Mouse (Mus musculus) heart, adult 2 months (tissue): ENCODE results near the gene Tut7. TPM values are rescaled to one million over a fixed set of nuclear protein-coding genes. Genes with fewer than 3 reads are reported as not detected.

Experiments
- DNase-seq, 2 experiments: peaks; one replicate each; pipeline ENCODE4 v3.0.0; 2021
- H3K27ac ChIP-seq: fragments of 200-600 bp; 2 replicates; pipeline ENCODE4 v1.8.1; 2022
- H3K27me3 ChIP-seq: fragments of 200-500 bp; 2 replicates; pipeline ENCODE4 v1.6.1; 2012; ENCODE audit warnings: mild to moderate bottlenecking, low read length, inconsistent platforms, mixed read lengths; ENCODE audit not compliant: control insufficient read depth, insufficient read depth
- H3K36me3 ChIP-seq: fragments of 200-500 bp; 2 replicates; pipeline ENCODE4 v1.6.1; 2012; ENCODE audit warnings: low read length, inconsistent platforms; ENCODE audit not compliant: control insufficient read depth, insufficient read depth
- H3K4me1 ChIP-seq: fragments of 200-500 bp; 2 replicates; pipeline ENCODE4 v1.6.1; 2011; ENCODE audit warnings: low read length; ENCODE audit not compliant: control insufficient read depth, insufficient read depth
- H3K4me3 ChIP-seq: fragments of 200-600 bp; 2 replicates; pipeline ENCODE4 v1.8.1; 2022
- H3K79me2 ChIP-seq: fragments of 200-500 bp; replicated peaks from 2 replicates; pipeline ENCODE4 v1.6.1; 2012; ENCODE audit warnings: mild to moderate bottlenecking, inconsistent platforms, low read length, moderate library complexity, mixed read lengths; ENCODE audit not compliant: control insufficient read depth, insufficient read depth
- H3K9ac ChIP-seq: fragments of 200-500 bp; 2 replicates; pipeline ENCODE4 v1.6.1; 2012; ENCODE audit warnings: low read depth, mild to moderate bottlenecking, control low read depth, inconsistent platforms, low read length, mixed read lengths
- CTCF ChIP-seq: fragments of 200-600 bp; IDR thresholded peaks from 2 replicates; pipeline ENCODE4 v1.8.1; 2022; ENCODE audit warnings: antibody characterized with exemption, mild to moderate bottlenecking, moderate library complexity
- EP300 ChIP-seq: fragments of 200-500 bp; IDR thresholded peaks from 2 replicates; pipeline ENCODE4 v1.6.1; 2011; ENCODE audit warnings: low read depth, low read length, control low read depth; ENCODE audit not compliant: insufficient read depth
- POLR2A ChIP-seq: fragments of 200-500 bp; IDR thresholded peaks from 2 replicates; pipeline ENCODE4 v1.6.1; 2011; ENCODE audit warnings: mild to moderate bottlenecking, low read depth, low read length, control low read depth; ENCODE audit not compliant: insufficient read depth
- WGBS: fragments of 180-500 bp; shearing (Covaris S2); methylation state at CpG from one replicate; pipeline ENCODE4 v1.1.7; 2018; 5-methylcytosine and 5-hydroxymethylcytosine counted together
- intact Hi-C: fragments of 180-260 bp; cut with DNase I; formaldehyde crosslinking; loops from one replicate; pipeline ENCODE4 v1.15.1; 2025
- polyA plus RNA-seq: library from polyadenylated mRNA; depleted of rRNA; stranded (reverse); fragments of >200 nt; gene quantifications from 2 replicates; pipeline ENCODE4 v1.2.3, GENCODE M21; 2012
- total RNA-seq, 2 experiments: library from RNA; stranded (reverse); gene quantifications; 2 replicates each; pipeline ENCODE4 v1.2.3; 2021

The Tut7 gene
- total and polyA plus RNA-seq, 3 experiments: 10.3 to 45.1 (median 41.6) TPM

- WGBS: 64% methylated on average over 3 of the region's 3 CpGs
- Histone ChIP-seq H3K9ac (no peak overlapping the region), H3K79me2 (no peaks in the 10 kb centered on the region), H3K36me3 (no peaks in the 10 kb centered on the region), H3K27ac (no peak overlapping the region), H3K4me3 (no peak overlapping the region), H3K27me3 (no peaks in the 10 kb centered on the region), H3K4me1 (peaks cover 5% of the 10 kb centered on the region)
- TF ChIP-seq CTCF: no peak
- no peak for TF ChIP-seq EP300
- TF ChIP-seq POLR2A: no peak
- DNase-seq: no peak
- intact Hi-C loops: no loop called here
Measured at GRCm38 (mm10) chr13:59836811-59837210, 13.9 kb upstream of the Tut7 start.

- Histone ChIP-seq H3K79me2 (no peaks in the 10 kb centered on the region), H3K27ac (no peak overlapping the region), H3K9ac (no peak overlapping the region), H3K36me3 (no peaks in the 10 kb centered on the region), H3K4me3 (no peak overlapping the region), H3K4me1 (peaks cover 5% of the 10 kb centered on the region), H3K27me3 (no peaks in the 10 kb centered on the region)
- peak; percentile 17 to 24 for DNase-seq
- TF ChIP-seq EP300 (no peak), CTCF (no peak), POLR2A (no peak)
- intact Hi-C loops: no loop called here
- WGBS: 18% methylated on average over 14 of the region's 14 CpGs
Measured at GRCm38 (mm10) chr13:59836101-59836798, 13.3 kb upstream of the Tut7 start.

GRCm38 (mm10) chr13:59834786-59835452 lies 12.0 kb upstream of the Tut7 start:
- no peaks in the 10 kb centered on the region for H3K79me2 ChIP-seq
- H3K9ac ChIP-seq: no peak overlapping the region
- H3K36me3 ChIP-seq: no peaks in the 10 kb centered on the region
- no peak overlapping the region for H3K27ac ChIP-seq
- 50% methylated on average over 4 of the region's 4 CpGs for WGBS
- H3K27me3 ChIP-seq: no peaks in the 10 kb centered on the region
- intact Hi-C loops: no loop called here
- H3K4me3 ChIP-seq: no peak overlapping the region
- TF ChIP-seq POLR2A: no peak
- TF ChIP-seq CTCF: no peak
- no peak for TF ChIP-seq EP300
- peak; percentile 32 to 50 for DNase-seq
- H3K4me1 ChIP-seq: peaks cover 5% of the 10 kb centered on the region

DNA sequence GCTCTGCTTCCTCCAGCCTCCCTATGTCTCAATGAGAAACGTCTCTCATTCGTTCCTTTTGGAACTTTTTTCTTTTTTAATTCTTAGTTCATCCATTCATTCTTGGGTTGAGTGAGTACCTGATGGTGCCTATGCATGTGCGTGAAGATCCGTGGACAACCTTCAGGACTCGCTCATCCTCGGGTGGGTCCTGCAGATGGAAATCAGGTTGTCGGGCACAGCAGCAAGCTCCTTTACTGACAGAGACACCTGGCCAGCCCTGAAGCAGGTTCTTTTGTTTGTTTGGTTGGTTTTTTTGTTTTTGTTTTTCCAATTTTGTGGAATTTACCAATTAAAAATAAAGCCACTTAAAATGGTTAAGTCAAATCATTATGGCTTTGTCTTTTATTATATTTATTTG lies 9.9 kb upstream of the Tut7 start:
- peaks cover 5% of the 10 kb centered on the region for H3K4me1 ChIP-seq
- intact Hi-C loops: no loop called here
- H3K36me3 ChIP-seq: no peaks in the 10 kb centered on the region
- 78% methylated on average over 7 of the region's 7 CpGs for WGBS
- TF ChIP-seq POLR2A: no peak
- no peak for DNase-seq
- H3K4me3 ChIP-seq: no peak overlapping the region
- no peaks in the 10 kb centered on the region for H3K79me2 ChIP-seq
- no peaks in the 10 kb centered on the region for H3K27me3 ChIP-seq
- no peak overlapping the region for H3K9ac ChIP-seq
- H3K27ac ChIP-seq: no peak overlapping the region

- TF ChIP-seq EP300: no peak
- TF ChIP-seq CTCF: no peak
- TF ChIP-seq POLR2A: no peak
- WGBS: 39% methylated on average over 7 of the region's 7 CpGs
- intact Hi-C loops: no loop called here
Measured at GRCm38 (mm10) chr13:59832454-59832853, 9.5 kb upstream of the Tut7 start.

GRCm38 (mm10) chr13:59825966-59826365 lies 3.0 kb upstream of the Tut7 start:
- TF ChIP-seq POLR2A: no peak
- TF ChIP-seq EP300: no peak
- no peak for TF ChIP-seq CTCF
- peaks cover 1% of the 10 kb centered on the region for H3K4me1 ChIP-seq
- no peaks in the 10 kb centered on the region for H3K27me3 ChIP-seq
- no peak overlapping the region for H3K9ac ChIP-seq
- no peak overlapping the region for H3K27ac ChIP-seq
- H3K36me3 ChIP-seq: peaks cover 10% of the 10 kb centered on the region
- DNase-seq: no peak
- intact Hi-C loops: loop anchor here (10.0 kb wide), 1 partner anchor 151 kb away; the partner anchor contains the start of gene Golm1
- H3K4me3 ChIP-seq: no peak overlapping the region
- H3K79me2 ChIP-seq: no peaks in the 10 kb centered on the region

More at GRCm38 (mm10) chr13:59832454-59832853, 9.5 kb upstream of the Tut7 start:
- Histone ChIP-seq H3K4me1 (peaks cover 5% of the 10 kb centered on the region), H3K9ac (no peak overlapping the region), H3K4me3 (no peak overlapping the region), H3K79me2 (no peaks in the 10 kb centered on the region), H3K27me3 (no peaks in the 10 kb centered on the region), H3K36me3 (no peaks in the 10 kb centered on the region), H3K27ac (no peak overlapping the region)
- peak in 1 of 2 experiments; percentile 11 for DNase-seq
